Mouse (Mus musculus) frontal cortex, adult 2 months (tissue): ENCODE data around the gene Chpf. TPM values are rescaled to one million over a fixed set of nuclear protein-coding genes. Genes with fewer than 3 reads are reported as not detected.

Experiments
- DNase-seq, 2 experiments: peaks; one replicate each; pipeline ENCODE4 v3.0.0; 2022; ENCODE audit warnings: low spot score in 1 of 2; ENCODE audit errors: extremely low spot score in 1 of 2
- polyA plus RNA-seq: library from polyadenylated mRNA; depleted of rRNA; stranded (reverse); fragments of >200 nt; gene quantifications from 2 replicates; pipeline ENCODE4 v1.2.3, GENCODE M21; 2012

Gene Chpf
- polyA plus RNA-seq, 1 experiment: 73.9 TPM

DNA sequence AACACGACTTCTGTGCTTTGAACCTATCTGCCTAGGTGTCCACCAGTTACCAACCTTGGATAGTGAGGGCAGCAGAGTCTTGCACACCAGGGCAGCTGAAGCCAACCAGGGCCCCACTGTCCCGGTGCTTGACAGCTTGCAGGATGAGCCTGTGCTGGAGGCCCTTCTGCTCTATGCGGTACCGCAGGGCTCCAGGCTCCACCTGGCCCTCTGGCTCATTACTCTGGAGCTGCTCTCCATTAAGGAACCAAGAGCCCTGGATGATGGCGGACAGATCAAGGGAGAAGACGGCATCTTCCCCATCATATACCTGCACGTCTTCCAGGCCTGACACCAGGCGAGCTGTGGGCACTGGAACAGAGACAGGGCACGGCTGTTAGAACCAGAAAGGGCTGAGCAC is 22.8 kb upstream of the Chpf start:
- no peak for DNase-seq

DNA sequence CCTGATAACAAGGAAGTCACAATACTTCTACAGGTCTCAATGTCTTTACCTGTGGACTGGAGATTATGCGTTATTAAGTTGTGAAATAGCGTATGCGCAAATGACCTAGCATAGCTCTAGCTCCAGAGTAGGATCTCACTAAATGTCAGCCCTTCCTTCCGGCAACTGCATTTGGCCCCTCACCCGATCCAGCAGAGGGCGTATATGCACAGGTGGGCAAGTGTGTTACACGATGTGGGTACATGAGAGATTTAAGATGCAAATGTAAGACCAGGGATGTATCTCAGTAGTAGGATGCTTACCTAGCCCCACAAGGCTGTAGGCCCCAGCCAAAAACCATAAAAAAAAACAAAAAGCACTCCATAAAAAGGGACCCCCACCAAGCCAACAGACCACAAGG is 20.3 kb upstream of the Chpf start:
- DNase-seq: no peak

DNA sequence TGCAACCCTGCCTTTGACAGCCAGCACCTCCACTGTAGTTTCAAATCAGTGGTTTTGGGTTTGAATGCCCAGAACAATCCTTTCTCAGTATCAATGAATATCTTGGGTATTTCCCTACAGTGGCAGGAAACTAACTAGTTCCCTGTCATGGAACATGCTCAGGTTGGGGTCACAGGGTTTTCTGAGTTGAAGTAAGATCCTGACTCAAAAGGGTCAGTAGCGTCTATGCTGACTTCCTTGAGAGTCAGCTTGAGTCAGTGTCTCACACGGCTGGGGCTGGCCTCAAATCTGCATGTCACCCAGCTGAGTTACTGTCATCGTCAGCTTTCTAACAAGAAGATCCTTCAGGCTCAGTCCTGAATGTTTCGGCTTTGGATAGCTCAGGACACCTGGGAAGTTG is 19.8 kb upstream of the Chpf start:
- DNase-seq: no peak

DNA sequence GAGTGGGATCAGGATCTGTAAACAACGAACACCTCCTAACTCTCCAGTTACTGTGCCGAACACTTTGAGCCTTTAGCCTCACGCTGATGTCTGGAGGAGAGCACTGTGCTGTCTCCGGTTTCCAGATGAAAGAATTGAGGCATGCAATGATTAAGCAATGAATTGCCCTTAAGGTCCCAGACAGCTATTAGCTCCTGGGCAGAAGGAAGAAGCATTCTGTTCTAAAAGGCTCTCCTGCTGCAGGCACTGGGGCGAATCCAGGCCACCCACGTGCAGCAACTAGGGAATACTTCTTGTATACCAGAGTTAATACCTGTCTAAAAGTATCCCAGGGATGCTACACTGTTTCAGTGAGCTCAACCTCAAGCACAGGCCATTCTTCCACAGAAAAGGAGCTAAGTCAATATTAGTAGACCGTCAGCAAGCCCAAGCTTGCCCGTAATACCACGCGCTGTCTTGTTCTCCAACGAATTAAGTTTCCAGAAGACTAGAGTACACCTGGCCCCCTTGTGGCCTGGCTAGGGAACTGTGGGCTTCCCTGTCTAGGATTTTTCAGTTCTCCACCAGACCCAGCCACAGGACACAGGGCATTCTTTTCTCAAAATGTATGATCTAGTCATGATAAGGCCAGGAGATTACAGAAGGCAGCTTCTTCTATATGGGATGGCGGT is 15.9 kb upstream of the Chpf start:
- DNase-seq: peak in 1 of 2 experiments; percentile 63

GRCm38 (mm10) chr1:75492579-75493170 is 13.6 kb upstream of the Chpf start:
- DNase-seq: no peak

DNA sequence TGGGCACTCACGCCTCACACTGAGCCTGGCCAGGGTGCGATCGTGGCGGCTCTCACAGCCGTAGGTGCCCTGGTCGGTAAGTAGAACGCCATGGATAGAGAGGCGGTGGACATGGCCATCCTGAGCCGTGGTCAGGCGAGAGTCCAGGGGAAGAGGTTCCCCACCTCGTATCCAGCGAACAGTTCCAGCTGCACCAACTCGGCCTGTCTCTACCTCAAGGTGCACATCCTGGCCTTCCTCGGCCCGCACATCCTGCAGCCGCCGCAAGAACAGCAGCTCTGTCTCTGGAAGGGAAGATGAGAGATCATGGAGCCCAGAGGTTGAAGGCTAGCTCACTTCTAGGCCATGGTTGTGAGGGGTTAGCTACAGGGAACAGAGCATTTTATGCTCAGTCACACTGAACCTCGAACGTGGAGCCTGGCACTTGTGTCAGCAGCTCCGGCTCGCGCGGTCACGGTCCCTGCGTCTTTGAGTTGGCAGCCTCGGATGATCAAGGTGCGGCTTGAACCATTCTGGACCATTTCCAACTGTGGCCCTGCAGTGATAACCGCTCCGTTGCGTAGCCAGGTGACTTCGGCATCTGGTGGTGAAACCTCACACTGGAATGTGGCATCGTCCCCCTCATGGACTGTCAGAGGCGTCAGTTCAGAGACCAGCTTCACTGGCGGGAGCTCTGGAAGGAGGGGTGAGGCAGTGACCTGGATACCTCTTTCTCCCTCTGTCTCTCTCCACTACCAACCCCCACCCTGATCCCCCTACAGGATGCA is 11.9 kb upstream of the Chpf start:
- no peak for DNase-seq

- peak in 1 of 2 experiments; percentile 74 for DNase-seq
Measured at GRCm38 (mm10) chr1:75487405-75488161, 8.5 kb upstream of the Chpf start.

DNA sequence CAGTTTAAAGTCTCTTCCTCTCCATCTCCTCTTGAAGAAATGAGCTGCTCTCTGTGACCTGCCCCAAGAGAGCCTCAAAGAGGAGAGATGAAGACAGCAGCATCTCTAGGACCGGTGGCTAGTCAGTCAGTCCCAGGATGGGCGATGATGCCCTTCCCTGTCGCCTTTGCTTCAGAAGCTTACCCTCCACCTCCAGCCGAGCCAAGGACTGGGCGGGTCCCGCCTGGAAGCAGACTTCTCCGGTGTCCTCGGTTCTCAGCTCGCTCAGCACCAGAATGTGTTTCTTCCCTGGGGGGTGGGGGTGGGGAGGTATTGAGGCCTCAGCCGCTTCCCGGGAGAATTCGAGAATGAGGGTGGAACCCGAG is 7.9 kb upstream of the Chpf start:
- no peak for DNase-seq

- peak in 1 of 2 experiments; percentile 32 for DNase-seq
Measured at GRCm38 (mm10) chr1:75486561-75486960, 7.5 kb upstream of the Chpf start.

DNA sequence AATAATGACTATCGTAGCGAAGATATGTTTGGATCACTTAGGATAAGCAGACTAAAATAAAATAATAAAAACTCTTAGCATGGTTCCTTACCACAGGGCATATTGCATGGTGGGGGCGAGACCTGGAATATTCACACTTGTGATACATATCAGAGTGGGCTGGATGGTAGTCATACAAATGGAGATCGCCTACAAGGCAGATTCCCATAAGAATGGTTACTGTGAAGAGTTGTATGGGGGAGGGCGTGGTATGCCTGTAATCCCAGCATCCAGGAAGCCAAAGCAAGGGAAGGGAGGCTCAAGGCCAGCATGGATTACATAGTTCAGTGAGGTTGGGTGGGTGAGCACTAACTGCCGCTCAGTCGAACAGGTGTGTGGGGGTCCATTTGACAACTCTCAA is 1.6 kb upstream of the Chpf start:
- peak in 1 of 2 experiments; percentile 68 for DNase-seq

DNA sequence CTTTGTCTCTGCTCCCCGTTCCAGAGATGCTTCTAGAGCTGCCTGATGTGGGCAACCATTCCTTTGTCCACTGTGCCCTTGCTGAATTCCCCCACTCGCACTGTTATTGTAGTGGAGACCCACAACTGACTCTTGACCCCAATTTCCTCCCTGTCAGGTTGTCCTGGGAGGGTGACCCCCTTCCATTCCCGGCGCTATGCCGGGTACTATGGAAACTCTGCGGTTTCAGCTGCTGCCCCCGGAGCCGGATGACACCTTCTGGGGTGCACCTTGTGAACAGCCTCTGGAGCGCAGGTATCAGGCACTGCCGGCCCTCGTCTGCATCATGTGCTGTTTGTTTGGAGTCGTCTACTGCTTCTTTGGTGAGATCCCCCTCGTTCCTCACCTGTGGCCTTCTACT is 929 bp upstream of the Chpf start:
- DNase-seq: no peak

DNA sequence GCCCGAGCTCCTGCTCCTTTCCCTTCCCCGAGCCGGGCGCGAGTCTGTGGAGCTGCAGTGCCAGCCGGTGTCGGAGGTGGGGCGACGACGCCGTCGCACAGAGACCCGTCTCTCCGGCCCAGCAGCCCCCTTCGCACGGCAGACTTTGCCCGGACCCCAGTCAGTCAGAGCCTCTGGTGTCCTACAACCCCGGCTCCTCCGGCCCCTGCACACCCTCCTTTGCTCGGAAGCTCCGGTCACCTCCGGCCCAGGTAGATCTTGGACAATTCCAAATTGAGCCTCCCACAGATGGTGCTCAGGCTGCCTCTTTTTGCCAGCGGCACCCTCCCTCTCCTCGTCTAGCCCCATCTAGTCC is 505 bp upstream of the Chpf start:
- DNase-seq: no peak

DNA sequence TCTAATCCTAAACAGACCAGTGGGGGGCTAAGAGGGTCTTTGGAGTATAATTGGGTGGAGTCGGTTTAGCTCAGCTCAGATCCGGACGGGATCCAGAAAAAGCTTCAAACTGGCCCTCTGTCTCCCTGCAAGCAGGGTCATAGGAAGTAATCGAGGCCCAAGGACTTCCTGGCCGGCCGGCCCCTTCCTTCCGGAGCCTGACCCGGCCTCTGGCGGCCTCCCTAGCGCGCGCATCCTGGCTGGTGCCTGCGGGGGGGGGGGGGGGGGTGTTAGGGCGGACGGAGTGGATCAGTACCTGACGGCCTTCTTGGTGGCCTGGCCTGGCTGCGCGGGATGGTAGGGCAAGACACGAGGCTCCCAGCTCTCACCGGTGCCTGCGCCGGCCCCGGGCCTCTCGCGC is 610 bp downstream of the Chpf start:
- DNase-seq: no peak

DNA sequence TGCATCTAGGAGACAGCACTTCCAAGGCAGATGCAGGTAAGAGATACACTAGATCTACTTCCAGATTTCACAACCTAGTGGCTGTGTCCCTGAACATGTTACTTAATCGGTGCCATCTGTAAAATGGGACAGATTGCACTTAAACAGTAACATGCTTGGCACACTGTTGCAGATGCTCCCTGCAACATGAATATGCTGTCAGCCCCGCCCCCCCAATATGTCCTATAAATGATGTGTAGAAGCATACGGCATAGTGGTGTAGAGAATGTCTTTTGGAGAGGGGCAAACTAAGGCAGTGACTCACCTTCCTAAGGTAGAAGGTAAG is 1.2 kb downstream of the Chpf start:
- DNase-seq: peak in 1 of 2 experiments; percentile 34

GRCm38 (mm10) chr1:75477264-75477965 is 1.7 kb downstream of the Chpf start:
- peak in 1 of 2 experiments; percentile 89 for DNase-seq

- no peak for DNase-seq
Measured at GRCm38 (mm10) chr1:75476441-75476840, 2.7 kb downstream of the Chpf start.

GRCm38 (mm10) chr1:75469287-75469825 is 9.8 kb downstream of the Chpf start:
- no peak for DNase-seq

DNA sequence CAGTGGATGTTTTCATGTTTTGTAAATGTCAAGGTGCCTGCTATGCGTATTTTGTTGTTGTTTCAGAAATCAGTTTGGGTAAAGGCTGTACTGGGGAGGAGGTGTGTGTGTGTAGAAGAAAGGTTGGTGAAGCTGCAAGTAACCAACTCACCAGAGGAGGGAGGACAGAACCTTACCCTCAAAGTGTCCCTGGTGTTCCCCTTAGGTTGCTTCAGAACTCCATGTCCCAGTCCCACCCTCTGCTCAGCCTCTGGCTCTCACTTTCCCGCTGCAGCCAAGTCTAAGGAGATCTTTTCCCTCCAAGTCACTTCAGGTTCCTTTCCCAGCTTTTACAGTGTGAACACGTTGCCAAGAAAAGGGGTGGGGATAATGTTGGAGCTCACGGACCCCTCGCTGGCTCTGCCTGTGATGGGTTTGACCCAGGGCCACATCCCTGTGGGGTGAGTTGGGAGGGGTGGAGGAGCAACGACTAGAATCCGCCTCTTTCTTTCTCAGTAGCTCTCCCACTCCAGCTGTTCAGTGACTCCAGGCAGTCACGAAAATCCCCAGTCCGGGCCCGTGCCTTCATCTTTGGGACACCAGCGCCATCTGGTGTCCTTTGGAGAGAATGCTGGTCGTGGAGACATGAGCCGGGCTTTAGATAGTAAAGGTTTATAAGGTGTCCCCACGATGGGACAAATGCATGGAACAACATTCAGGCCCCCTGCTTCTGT is 11.7 kb downstream of the Chpf start:
- peak in 1 of 2 experiments; percentile 93 for DNase-seq

GRCm38 (mm10) chr1:75463652-75464204 is 15.4 kb downstream of the Chpf start:
- DNase-seq: no peak

DNA sequence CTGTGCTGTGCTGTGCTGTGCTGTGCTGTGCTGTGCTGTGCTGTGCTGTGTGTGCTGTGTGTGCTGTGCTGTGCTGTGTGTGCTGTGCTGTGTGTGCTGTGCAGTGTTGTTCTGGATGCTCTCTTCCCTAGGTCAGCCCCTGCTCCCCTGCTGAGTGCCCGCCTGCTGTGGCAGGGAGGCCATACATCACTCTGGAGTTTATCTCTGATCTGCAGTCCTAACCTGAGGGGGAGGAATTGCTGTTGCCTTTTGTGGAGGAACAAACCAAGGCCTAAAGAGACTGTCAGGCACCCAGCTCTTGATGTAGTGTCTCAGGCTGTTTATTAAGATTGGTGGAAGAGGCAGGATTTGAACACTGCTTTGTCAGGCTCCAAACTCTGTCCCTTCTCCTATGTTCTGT is 16.5 kb downstream of the Chpf start:
- DNase-seq: no peak
